Mouse (Mus musculus): ENCODE results near the gene 4930404H24Rik.

4930404H24Rik gene

GRCm38 (mm10) chr2:153529931-153530766, 37.6 kb downstream of the 4930404H24Rik start, which contains the start of gene Nol4l:
Nol4l (minus strand) TSS chr2:153529971.
- DNase-seq (ENCODE audit: low read depth, low spot score) = no peak

- no peak for DNase-seq (ENCODE audit: low read depth, low spot score)
Measured at GRCm38 (mm10) chr2:153530948-153531347, 38.4 kb downstream of the 4930404H24Rik start.

- DNase-seq (ENCODE audit: low read depth, low spot score) = peak; percentile 39
Measured at GRCm38 (mm10) chr2:153533981-153534380, 41.4 kb downstream of the 4930404H24Rik start.

GRCm38 (mm10) chr2:153538898-153539297, 46.3 kb downstream of the 4930404H24Rik start:
- no peak for DNase-seq (ENCODE audit: low read depth, low spot score)

GRCm38 (mm10) chr2:153542936-153543668, 50.5 kb downstream of the 4930404H24Rik start:
- DNase-seq (ENCODE audit: low read depth, low spot score) = no peak
